Mouse (Mus musculus) ES-Bruce4 (cell line): ENCODE measurements around the gene Acss1. TPM values are rescaled to one million over a fixed set of nuclear protein-coding genes. Genes with fewer than 3 reads are reported as not detected.

Source experiments
- H3K27ac ChIP-seq: 2 replicates; pipeline ENCODE4 v1.5.1; 2012; ENCODE audit warnings: low read length, inconsistent platforms; ENCODE audit not compliant: insufficient read depth
- H3K27me3 ChIP-seq: 2 replicates; pipeline ENCODE4 v1.6.1; 2012; ENCODE audit warnings: mild to moderate bottlenecking, low read length, inconsistent platforms; ENCODE audit not compliant: control insufficient read depth, poor library complexity, insufficient read depth, severe bottlenecking
- H3K36me3 ChIP-seq: 2 replicates; pipeline ENCODE4 v1.6.1; 2012; ENCODE audit warnings: inconsistent platforms, mild to moderate bottlenecking, low read length, moderate library complexity; ENCODE audit not compliant: control insufficient read depth, poor library complexity, insufficient read depth, severe bottlenecking
- H3K4me1 ChIP-seq: one replicate; pipeline ENCODE4 v1.8.1; 2011; ENCODE audit warnings: low read length; ENCODE audit not compliant: control insufficient read depth, insufficient read depth
- H3K4me3 ChIP-seq: 2 replicates; pipeline ENCODE4 v1.5.1; 2011; ENCODE audit warnings: low read depth, mild to moderate bottlenecking, low read length
- H3K9ac ChIP-seq: 2 replicates; pipeline ENCODE4 v1.6.1; 2012; ENCODE audit warnings: low read depth, mild to moderate bottlenecking, inconsistent platforms; ENCODE audit not compliant: poor library complexity, severe bottlenecking
- H3K9me3 ChIP-seq: replicated peaks from 2 replicates; pipeline ENCODE4 v1.6.1; 2012; ENCODE audit warnings: mild to moderate bottlenecking, low read length, inconsistent platforms; ENCODE audit not compliant: control insufficient read depth, poor library complexity, insufficient read depth, severe bottlenecking
- CTCF ChIP-seq: IDR thresholded peaks from one replicate; pipeline ENCODE4 v1.8.1; 2011; ENCODE audit warnings: low read depth, low read length
- EP300 ChIP-seq: IDR thresholded peaks from 2 replicates; pipeline ENCODE4 v1.6.1; 2011; ENCODE audit warnings: low read depth, low read length; ENCODE audit not compliant: insufficient read depth
- POLR2A ChIP-seq: IDR thresholded peaks from one replicate; pipeline ENCODE4 v1.8.1; 2011; ENCODE audit warnings: low read length; ENCODE audit not compliant: insufficient read depth
- polyA plus RNA-seq: library from polyadenylated mRNA; stranded (reverse); fragments of >200 nt; gene quantifications from 2 replicates; pipeline ENCODE4 v1.2.4, GENCODE M21; 2011; ENCODE audit warnings: low read depth; ENCODE audit not compliant: missing spikeins, insufficient read depth, insufficient read length

Acss1 gene
- polyA plus RNA-seq, 1 experiment = 9.8 TPM

DNA sequence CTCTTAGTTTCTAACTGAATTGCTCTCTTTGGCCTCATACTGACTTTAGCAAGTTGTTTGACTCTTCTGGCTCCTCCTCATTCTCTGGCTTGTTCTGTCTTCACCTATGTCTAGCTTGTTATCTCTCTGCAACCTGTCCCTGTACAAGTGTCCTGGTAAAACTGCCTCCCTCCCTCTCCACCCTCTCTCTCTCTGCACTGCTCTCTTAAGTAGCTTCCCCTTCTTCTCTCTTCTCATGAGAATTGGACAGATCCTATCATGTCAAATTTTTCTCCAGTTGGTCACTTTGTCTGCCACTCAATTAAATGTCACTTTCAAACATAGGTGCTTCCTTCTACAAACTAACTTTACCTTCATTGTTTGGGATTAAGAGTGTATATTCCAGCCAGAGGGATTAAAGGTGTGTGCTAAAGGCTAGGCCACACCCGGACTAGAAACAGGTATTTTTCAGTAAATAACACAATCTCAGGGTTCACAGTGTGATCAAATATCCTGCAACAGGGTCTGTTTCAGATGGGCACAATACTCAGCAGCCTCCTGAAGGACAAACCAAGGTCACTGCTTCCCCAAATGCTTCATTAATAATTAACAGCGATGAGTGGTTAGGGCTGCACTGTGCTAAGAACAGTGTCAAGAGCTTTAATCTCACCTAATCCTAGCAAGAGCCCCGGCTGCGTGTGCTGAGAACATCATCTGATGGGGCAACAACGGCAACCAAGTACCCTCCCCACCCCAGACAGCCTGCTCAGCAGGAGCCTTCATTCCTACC, 4.0 kb downstream of the Acss1 start:
- H3K9me3 ChIP-seq = no peaks in the 10 kb centered on the region
- H3K9ac ChIP-seq = no peak overlapping the region
- no peak overlapping the region for H3K4me3 ChIP-seq
- H3K4me1 ChIP-seq = peaks cover 9% of the 10 kb centered on the region
- no peaks in the 10 kb centered on the region for H3K27me3 ChIP-seq
- H3K27ac ChIP-seq = no peak overlapping the region
- no peaks in the 10 kb centered on the region for H3K36me3 ChIP-seq
- TF ChIP-seq POLR2A (no peak), CTCF (no peak), EP300 (no peak)

DNA sequence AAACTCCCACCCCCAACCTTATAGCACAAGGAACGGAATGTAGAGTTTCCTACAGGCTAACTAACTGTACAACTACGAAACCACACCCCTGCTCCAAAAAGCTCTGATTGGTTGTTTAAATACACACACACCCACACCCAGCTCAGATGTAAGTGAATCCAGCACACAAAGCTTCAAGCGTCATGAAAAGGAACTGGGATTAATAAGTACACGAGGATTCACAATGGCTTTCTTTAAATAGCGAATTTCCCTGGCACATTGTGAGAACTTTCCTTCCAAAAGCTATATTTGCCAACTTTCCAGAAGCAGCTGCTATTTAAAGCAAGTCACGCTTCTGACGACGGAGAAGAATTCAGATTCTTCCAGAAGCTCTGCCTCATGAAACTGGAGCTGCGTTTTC, 5.0 kb downstream of the Acss1 start:
- no peak overlapping the region for H3K9ac ChIP-seq
- H3K4me3 ChIP-seq = no peak overlapping the region
- H3K4me1 ChIP-seq = peaks cover 7% of the 10 kb centered on the region
- peaks cover 3% of the 10 kb centered on the region; the same call in 1 of the 2 replicates for H3K9me3 ChIP-seq
- H3K27ac ChIP-seq = no peak overlapping the region
- TF ChIP-seq CTCF (no peak), POLR2A (no peak), EP300 (no peak)
- H3K27me3 ChIP-seq = no peaks in the 10 kb centered on the region
- no peaks in the 10 kb centered on the region for H3K36me3 ChIP-seq

DNA sequence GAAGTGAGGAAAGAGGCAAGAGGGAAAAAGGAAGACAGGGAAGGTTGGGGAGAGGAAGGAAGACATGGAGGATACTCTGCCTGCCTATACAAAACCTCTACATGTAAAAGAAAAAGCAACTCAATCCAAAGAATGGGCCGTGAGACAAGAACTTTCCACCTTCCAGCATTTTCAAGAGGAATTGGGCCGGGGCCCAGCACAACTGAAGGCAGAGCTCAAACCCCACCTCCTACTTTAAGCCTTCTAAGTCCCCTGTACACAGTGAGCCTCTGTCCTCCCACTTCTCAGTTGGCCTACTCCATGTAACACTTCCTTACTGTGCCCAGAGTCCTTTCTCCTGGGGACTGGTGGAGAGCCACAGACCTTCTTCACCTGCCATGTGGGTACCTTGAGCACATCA, 6.3 kb downstream of the Acss1 start:
- Histone ChIP-seq H3K4me1 (peaks cover 7% of the 10 kb centered on the region), H3K9me3 (peaks cover 8% of the 10 kb centered on the region; the same call in 1 of the 2 replicates), H3K27ac (no peak overlapping the region), H3K27me3 (no peaks in the 10 kb centered on the region), H3K9ac (no peak overlapping the region), H3K4me3 (no peak overlapping the region), H3K36me3 (no peaks in the 10 kb centered on the region)
- TF ChIP-seq EP300 (no peak), POLR2A (no peak), CTCF (no peak)

DNA sequence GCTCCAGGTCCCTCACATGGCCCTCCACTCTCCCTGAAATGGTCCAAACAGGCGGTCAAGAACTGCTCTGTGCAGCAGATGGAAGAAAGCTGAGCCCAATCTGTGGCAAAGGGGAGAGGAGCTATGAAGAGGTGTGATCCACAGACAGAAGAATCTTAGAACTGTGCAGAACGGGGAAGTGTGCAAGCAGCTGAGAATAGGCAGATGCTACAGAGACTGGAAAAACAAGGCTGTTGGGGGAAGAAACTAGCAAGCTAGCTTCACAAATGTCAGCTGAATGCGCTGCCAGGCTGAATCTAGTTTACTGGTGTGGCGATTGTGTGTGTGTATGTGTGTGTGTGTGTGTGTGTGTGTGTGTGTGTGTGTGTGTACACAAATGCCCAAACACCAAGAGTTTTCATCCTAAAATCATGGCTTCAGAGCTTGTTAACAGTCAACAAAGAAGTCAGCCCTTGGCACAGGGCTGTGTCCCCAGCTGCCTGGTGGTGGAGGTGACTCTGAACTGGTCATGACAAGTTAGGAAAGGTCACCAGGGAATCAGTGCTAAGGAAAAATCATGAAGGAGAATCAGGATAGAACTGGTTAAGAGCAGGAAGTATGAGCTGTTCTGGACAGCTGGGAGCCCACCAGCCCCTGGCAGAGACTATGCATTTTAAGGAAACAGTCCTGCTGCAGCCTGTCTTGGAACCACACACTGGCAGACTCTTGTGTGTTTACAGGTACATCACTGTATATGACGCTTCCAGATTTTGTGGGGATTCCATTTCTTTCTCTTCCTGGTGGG, 7.4 kb downstream of the Acss1 start:
- Histone ChIP-seq H3K27ac (no peak overlapping the region), H3K4me1 (peaks cover 8% of the 10 kb centered on the region), H3K4me3 (no peak overlapping the region), H3K27me3 (no peaks in the 10 kb centered on the region), H3K36me3 (no peaks in the 10 kb centered on the region), H3K9me3 (peaks cover 8% of the 10 kb centered on the region; the same call in 1 of the 2 replicates), H3K9ac (no peak overlapping the region)
- no peak for TF ChIP-seq EP300
- no peak for TF ChIP-seq POLR2A
- TF ChIP-seq CTCF = no peak

DNA sequence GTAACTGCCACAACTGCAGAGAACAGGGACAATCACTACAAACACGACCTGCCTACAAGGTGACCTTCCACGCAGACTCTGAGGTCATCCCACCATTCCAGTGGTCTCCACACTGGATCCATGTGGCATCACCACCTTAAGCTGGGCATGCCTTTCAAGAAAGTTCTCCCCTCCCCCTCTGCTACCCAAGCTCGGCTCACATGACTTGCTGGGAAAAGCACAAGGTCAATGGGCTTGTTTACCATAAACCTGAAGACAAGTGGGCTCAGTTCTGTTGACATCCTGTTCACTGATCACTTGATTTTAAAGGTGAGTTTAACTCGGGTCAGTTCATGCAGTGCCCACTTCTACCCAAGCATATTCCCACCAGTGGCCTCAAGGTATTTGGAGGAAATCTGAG, 8.3 kb downstream of the Acss1 start:
- TF ChIP-seq CTCF = no peak
- TF ChIP-seq POLR2A = no peak
- TF ChIP-seq EP300 = peak; percentile 96
- H3K4me1 ChIP-seq = peaks cover 8% of the 10 kb centered on the region
- no peak overlapping the region for H3K9ac ChIP-seq
- H3K36me3 ChIP-seq = no peaks in the 10 kb centered on the region
- peaks cover 8% of the 10 kb centered on the region; the same call in 1 of the 2 replicates for H3K9me3 ChIP-seq
- H3K4me3 ChIP-seq = no peak overlapping the region
- no peaks in the 10 kb centered on the region for H3K27me3 ChIP-seq
- H3K27ac ChIP-seq = no peak overlapping the region

DNA sequence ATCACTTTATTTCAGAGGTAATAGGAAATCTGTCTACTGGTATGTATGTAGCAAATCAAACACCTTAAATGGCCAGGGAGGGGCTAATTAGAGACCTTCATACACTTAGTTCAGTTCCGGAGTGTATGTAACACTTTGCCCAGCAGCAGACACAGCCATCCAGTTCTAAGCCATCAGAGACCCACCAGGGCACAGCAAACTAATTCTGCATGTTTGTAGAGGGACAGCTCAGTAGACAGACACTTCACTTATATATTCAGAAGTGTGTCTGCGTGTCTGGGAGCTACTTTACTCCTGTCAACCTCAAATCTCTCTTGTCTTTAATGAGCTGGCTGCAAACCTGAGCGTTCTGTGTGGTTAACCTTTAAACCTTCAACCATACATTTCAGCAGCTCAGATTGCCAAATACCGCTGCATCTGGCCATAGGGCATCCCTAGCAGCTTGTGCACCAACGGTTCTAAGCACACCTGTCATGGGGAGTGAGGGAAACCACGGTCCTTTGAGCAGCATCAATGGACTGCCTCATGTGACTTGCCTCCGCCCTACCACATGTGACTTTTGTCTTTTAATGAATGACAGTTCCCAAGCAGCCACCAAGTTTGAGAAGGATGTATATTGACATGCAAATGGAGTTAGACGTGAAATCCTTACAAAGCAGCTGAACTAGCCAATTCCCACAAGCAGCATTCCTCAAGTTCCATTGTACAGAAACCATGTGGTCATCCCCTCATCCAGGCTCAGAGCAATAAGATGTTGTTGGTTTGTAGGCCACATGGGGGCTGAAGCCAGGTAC, 11.1 kb downstream of the Acss1 start:
- peak overlapping the region; percentile 47; the same call in 1 of the 2 replicates for H3K27ac ChIP-seq
- H3K4me3 ChIP-seq = no peak overlapping the region
- H3K4me1 ChIP-seq = peaks cover 8% of the 10 kb centered on the region
- H3K9ac ChIP-seq = no peak overlapping the region
- no peaks in the 10 kb centered on the region for H3K36me3 ChIP-seq
- peak; percentile 99 for TF ChIP-seq EP300
- no peak for TF ChIP-seq CTCF
- TF ChIP-seq POLR2A = no peak
- peaks cover 8% of the 10 kb centered on the region; the same call in 1 of the 2 replicates for H3K9me3 ChIP-seq
- H3K27me3 ChIP-seq = no peaks in the 10 kb centered on the region
